Mouse (Mus musculus) spleen, adult 10 weeks (tissue): ENCODE results near the gene Prl7a2. TPM values are rescaled to one million over a fixed set of nuclear protein-coding genes. Genes with fewer than 3 reads are reported as not detected.

Source experiments
- polyA plus RNA-seq: library from polyadenylated mRNA; stranded (reverse); fragments of 350-450 nt; fragmentation: Illumina TruSeq; extraction: RNeasy Lipid Tissue Mini Kit (QIAGEN cat#74804); gene quantifications from one replicate; pipeline ENCODE4 v1.2.3, GENCODE M21; 2015; ENCODE audit warnings: low replicate concordance; ENCODE audit not compliant: insufficient read depth

Gene Prl7a2
- polyA plus RNA-seq: not detected

DNA sequence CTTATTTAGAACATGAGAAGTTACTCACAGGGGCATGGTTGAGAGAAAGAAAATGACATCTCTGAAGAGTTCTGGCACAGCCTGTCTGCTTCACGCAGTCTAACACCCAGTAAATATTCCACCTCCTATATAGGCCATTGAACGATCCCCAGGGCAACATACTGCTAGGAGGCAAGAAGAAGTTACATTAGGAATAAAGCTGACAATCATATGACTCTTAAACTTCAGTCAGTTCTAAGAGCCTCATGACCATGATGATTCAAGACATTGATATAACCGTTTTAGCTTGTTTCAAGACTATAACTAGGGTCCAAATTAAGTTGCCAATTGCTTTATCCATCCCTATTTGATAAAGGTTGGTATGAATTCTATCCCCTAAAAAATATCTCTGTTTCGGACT is at the start of gene Prl7a2:
TSS of gene Prl7a2 (minus strand) at position 101 of the 400 bp plus-strand sequence.

DNA sequence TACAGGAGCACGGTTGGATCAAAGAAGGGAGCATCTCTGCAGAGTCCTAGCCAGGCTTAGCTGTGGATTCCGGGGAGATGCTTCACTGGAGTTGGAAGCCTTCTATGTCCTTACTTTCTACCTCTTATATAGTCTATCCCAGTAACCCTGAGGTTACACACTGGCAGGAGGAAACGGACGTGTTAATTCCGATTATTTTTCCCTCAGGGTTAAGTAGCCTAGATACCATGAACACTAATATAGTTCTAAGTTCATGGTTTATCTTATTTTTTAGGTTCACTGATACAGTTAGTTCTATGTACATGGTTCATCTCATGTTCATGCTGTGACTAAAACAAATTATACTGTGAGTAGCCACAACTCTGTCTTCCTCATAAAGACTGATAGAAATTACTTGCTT is 48.8 kb upstream of the Prl7a2 start, which contains the start of gene Prl7d1:
TSS of gene Prl7d1 (minus strand) at position 101 of the 400 bp plus-strand sequence.

DNA sequence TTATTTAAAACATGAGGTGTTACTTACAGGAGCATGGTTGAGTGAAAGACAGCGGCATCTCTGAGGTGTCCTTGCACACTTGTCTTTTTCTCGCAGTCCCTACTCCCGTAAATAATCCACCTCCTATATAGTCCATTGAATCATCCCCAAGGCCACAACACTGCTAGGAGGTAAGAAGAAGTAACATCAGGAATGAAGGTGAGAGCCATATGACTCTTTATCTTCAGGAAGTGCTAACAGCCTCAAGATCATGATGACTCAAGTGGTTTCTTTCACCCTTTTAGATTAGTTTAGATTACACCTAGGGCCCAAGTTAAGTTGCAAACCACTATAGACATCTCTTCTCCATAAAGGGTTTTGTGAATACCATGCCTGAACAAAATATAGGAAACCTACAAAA is 25.4 kb downstream of the Prl7a2 start, which contains the start of gene Prl7a1:
TSS of gene Prl7a1 (minus strand) at position 101 of the 400 bp plus-strand sequence.

DNA sequence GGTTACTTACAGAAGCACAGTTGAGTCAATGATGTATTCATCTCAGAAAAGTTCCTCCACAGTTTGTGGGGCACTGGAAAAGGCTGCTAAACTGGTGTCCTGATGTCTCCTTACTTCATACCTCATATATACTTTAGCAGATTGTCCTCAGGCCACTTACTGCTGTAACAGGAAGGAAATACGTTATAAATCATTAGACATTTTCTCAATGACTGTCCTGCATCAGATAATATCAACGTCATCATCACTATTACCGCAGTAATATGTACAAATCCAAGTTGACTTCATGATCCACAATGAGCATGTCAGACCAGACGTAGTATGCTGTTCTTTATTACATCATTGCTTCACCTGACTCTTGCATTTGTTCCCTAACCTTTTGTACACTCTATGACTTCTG is 57.4 kb downstream of the Prl7a2 start, which contains the start of gene Prl7b1:
TSS of gene Prl7b1 (minus strand) at position 101 of the 400 bp plus-strand sequence.

Other genes with a start within 250 kb of the Prl7a2 start
- not detected for gene Prl8a6, start 229.3 kb downstream of the Prl7a2 start, polyA plus RNA-seq
- not detected for gene Prl8a8, start 154.8 kb downstream of the Prl7a2 start, polyA plus RNA-seq
- gene Prl8a9, start 103.4 kb downstream of the Prl7a2 start, polyA plus RNA-seq: not detected
- not detected for gene Prl8a1, start 85.9 kb downstream of the Prl7a2 start, polyA plus RNA-seq
- not detected for gene Prl7b1, start 57.5 kb downstream of the Prl7a2 start, polyA plus RNA-seq
- gene Prl7a1, start 25.5 kb downstream of the Prl7a2 start, polyA plus RNA-seq: not detected
- gene Prl7d1, start 48.7 kb upstream of the Prl7a2 start, polyA plus RNA-seq: not detected
- not detected for gene Prl7c1, start 112.8 kb upstream of the Prl7a2 start, polyA plus RNA-seq
- not detected for gene Prl2a1, start 133.6 kb upstream of the Prl7a2 start, polyA plus RNA-seq
- not detected for gene Prl2c1, start 181.3 kb upstream of the Prl7a2 start, polyA plus RNA-seq